Mouse (Mus musculus): ENCODE measurements at regions not wholly inside any gene's neighbourhood (a gene's known extent, or its start where the extent isn't known, plus 50 kb on each side); places are given as distances from the start of the nearest gene placed in this dataset.

DNA sequence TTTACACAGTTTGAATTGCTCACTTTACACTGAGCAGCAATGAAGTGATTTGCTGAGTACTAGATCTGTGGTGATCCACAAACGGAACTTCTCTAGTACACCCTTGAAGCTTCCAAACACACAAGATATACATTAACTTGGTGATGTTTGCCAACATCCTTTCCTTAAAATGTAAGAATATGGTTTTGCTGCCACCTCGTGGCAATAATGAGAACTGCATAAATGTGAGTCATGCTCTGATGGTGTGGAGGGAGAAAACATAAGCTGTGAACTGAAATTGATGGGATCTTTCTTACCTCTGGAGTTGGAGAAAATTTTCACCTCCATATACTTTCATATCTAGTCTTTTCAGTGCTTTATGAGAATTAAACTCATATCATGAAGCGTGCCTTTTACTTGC is 51.6 kb downstream of the Bex3 start:
- H3K9me3 ChIP-seq (ENCODE audit: low read depth, low read length): no peaks in the 10 kb centered on the region
- no peak overlapping the region for H3K4me3 ChIP-seq (ENCODE audit: low read depth, low read length)
- H3K36me3 ChIP-seq (ENCODE audit: insufficient read depth): no peaks in the 10 kb centered on the region
- H3K9ac ChIP-seq: no peak overlapping the region
- ATAC-seq (ENCODE audit: insufficient read depth): peak; percentile 68; the same call in 1 of the 2 replicates
- H3K4me2 ChIP-seq: no peak overlapping the region
- peak; percentile 91 for DNase-seq
- no peaks in the 10 kb centered on the region for H3K27me3 ChIP-seq (ENCODE audit: insufficient read depth, low read length)
- H3K27ac ChIP-seq (ENCODE audit: low read depth): no peak overlapping the region
- WGBS: 4% methylated on average over 3 of the region's 3 CpGs
- H3K4me1 ChIP-seq (ENCODE audit: insufficient read depth): no peaks in the 10 kb centered on the region
- TF ChIP-seq CTCF (IDR thresholded peaks at IDR 0.05; ENCODE audit: low read depth): peak; percentile 72

- Histone ChIP-seq H3K4me1 (ENCODE audit: insufficient read depth) (no peaks in the 10 kb centered on the region), H3K9ac (no peak overlapping the region), H3K9me3 (ENCODE audit: low read depth, low read length) (no peaks in the 10 kb centered on the region), H3K36me3 (ENCODE audit: insufficient read depth) (no peaks in the 10 kb centered on the region), H3K27me3 (ENCODE audit: insufficient read depth, low read length) (no peaks in the 10 kb centered on the region), H3K27ac (ENCODE audit: low read depth) (no peak overlapping the region), H3K4me2 (no peak overlapping the region), H3K4me3 (ENCODE audit: low read depth, low read length) (no peak overlapping the region)
- ATAC-seq (ENCODE audit: insufficient read depth): no peak
- no peak for TF ChIP-seq CTCF (IDR thresholded peaks at IDR 0.05; ENCODE audit: low read depth)
- no peak for DNase-seq
- 84% methylated on average over 2 of the region's 2 CpGs for WGBS
Measured at GRCm38 (mm10) chrX:136365809-136366208, 95.8 kb downstream of the Bex3 start.

Data from lung, embryonic 14.5 days (tissue).